Mouse (Mus musculus) lung, adult 2 months (tissue): ENCODE measurements around the gene Zfp697.

Experiments used
- CTCF ChIP-seq: fragments of 200-500 bp; IDR thresholded peaks from 2 replicates; pipeline ENCODE4 v1.5.1; 2011; ENCODE audit warnings: mild to moderate bottlenecking, low read length, control low read depth; ENCODE audit not compliant: insufficient read depth
- POLR2A ChIP-seq: fragments of 200-500 bp; IDR thresholded peaks from 2 replicates; pipeline ENCODE4 v1.6.1; 2011; ENCODE audit warnings: low read depth, mild to moderate bottlenecking, control low read depth, low read length, borderline replicate concordance; ENCODE audit errors: extremely low read depth

DNA sequence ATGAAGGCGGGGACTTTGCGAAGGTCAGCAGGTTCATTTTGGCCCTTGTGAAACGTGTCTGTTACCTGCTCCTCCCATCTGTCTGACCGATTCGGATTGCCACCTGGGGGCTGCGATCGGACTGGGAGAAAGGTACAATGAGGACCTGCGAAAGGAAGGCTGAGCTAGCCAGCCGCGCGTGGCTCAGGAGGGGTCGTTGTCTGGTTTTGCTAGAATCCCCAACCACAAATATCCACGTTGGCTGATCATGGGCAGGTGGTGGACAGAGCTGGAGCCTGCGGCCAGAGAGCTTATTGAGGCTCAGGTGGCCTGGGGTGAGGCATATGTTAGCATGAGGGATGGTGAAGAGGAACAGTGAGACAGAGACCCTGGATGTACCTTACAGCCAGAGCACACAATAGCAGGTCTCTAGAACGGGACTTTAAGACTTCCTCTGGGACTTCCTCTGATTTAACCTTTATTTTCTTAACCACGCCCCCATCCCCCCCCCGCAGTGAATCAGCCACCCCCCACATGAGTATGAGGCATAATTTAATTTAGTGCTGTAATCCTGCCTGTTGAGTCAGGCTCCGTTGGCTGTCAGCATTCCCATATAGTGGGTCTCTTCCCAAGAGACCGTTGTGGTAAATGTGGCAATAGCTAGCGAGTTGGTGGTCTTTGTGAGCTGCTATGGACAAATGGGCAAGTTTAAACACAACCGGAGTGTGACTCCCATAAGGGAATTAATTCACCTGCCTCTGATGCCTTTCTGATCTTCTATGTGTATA, 946 bp downstream of the Zfp697 start:
- TF ChIP-seq POLR2A = no peak
- no peak for TF ChIP-seq CTCF
